Comparison of ENCODE assay signal across 41 mouse cellular contexts in the genomic region with DNA sequence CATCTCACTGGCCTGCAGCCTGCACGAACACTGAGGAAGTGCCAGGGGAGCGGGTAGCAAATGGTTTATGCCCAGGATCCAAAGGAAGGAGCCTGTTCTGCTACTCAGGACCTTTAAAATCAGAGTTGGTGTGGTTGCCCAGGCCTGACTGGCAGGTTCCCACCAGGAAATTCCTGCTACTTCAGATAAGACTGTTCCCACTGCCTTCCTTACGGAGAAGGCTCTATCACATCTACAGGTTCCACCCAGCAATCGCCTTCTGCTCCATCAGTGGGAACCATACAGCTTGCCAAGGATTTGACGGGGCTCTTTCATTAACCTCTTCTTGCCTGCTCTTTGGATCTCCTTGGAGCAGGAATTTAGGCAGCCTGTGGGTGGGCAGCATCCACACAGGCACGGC. TPM values are rescaled to one million over a fixed set of nuclear protein-coding genes. Genes with fewer than 3 reads are reported as not detected.
DNase-seq lines count a peak whose midpoint lies in the region; ATAC-seq and TF ChIP-seq lines count a peak whose summit lies in the region.
"Had no signal": no experiment of that assay in that cellular context is flagged by ENCODE, and none has a peak within 500 bp of the region (broad histone marks: within the 10 kb centered on the region; RNA-seq: fewer than 3 reads in every experiment).

No protein-coding gene starts in this region.

- no peak overlapping the region for H3K4me2 ChIP-seq in heart, postnatal 0 days (ENCODE audit: low read depth, low read length)
- H3K4me2 ChIP-seq: forebrain, embryonic 13.5 days; heart, embryonic 12.5 days; intestine, embryonic 15.5 days had no signal

- H3K9ac ChIP-seq in heart, postnatal 0 days (replicated peaks; ENCODE audit: low read depth, low read length), result no peak overlapping the region
- H3K9ac ChIP-seq: forebrain, embryonic 13.5 days; heart, embryonic 12.5 days; intestine, embryonic 15.5 days; liver, embryonic 14.5 days had no signal

- no peak; the same call in 1 of the 2 replicates for ATAC-seq in heart, postnatal 0 days (ENCODE audit: insufficient read depth, low read depth)
- ATAC-seq: forebrain, embryonic 13.5 days; hindbrain, embryonic 16.5 days; intestine, embryonic 15.5 days had no signal

- peak; percentile 12 for DNase-seq in heart, postnatal 0 days (ENCODE audit: low spot score)
- DNase-seq in heart, embryonic 10.5 days (ENCODE audit: low spot score), result no peak
- DNase-seq in lung, adult 18-20 months, result peak; percentile 73 to 81
- peak; percentile 76 for DNase-seq in lung, postnatal 10 days
- no peak for DNase-seq in natural killer cell, adult 2 months (ENCODE audit: low spot score in 2 of 2)
- DNase-seq in layer of hippocampus, adult 11-12 months (ENCODE audit: low spot score), result no peak
- no peak for DNase-seq in kidney, adult 8-10 months
- DNase-seq: adrenal gland, postnatal 10 days; B cell, adult 2 months; cerebellum, adult 9-10 months; gastrocnemius, postnatal 14 days; heart, adult 11 months; kidney, adult 2 months; kidney, postnatal 4 days; layer of hippocampus, adult 9-11 months; liver; midbrain, embryonic 14.5 days; right cerebral cortex, adult 18-20 months; right cerebral cortex, postnatal 4 days had no signal

- no peak overlapping the region for H3K4me3 ChIP-seq in heart, postnatal 0 days (ENCODE audit: low read depth, low read length)
- H3K4me3 ChIP-seq in heart, embryonic 10.5 days, result no peak overlapping the region
- peak overlapping the region; percentile 43 for H3K4me3 ChIP-seq in E14TG2a.4 (replicated peaks; ENCODE audit: low read length)
- H3K4me3 ChIP-seq: forebrain, embryonic 13.5 days; heart, embryonic 12.5 days; hindbrain, embryonic 10.5 days; intestine, embryonic 15.5 days had no signal

- no peak for TF ChIP-seq EP300 in heart, postnatal 0 days (IDR thresholded peaks at IDR 0.05; ENCODE audit: low read depth)

- no peak for TF ChIP-seq CTCF in heart, postnatal 0 days (IDR thresholded peaks at IDR 0.05; ENCODE audit: low read depth)
- TF ChIP-seq CTCF in E14TG2a.4 (conservative IDR thresholded peaks at IDR 0.05; ENCODE audit: low read length), result no peak

- no peaks in the 10 kb centered on the region for H3K36me3 ChIP-seq in heart, postnatal 0 days (replicated peaks; ENCODE audit: control insufficient read depth, insufficient read depth, low read length)
- H3K36me3 ChIP-seq in heart, embryonic 10.5 days, result no peaks in the 10 kb centered on the region
- no peaks in the 10 kb centered on the region for H3K36me3 ChIP-seq in E14TG2a.4 (ENCODE audit: insufficient read depth, low read length)
- H3K36me3 ChIP-seq: heart, embryonic 12.5 days; hindbrain, embryonic 10.5 days; intestine, embryonic 15.5 days had no signal

- no peak overlapping the region for H3K27ac ChIP-seq in heart, postnatal 0 days (ENCODE audit: low read depth)
- H3K27ac ChIP-seq in heart, embryonic 10.5 days, result no peak overlapping the region
- H3K27ac ChIP-seq: forebrain, embryonic 13.5 days; hindbrain, embryonic 10.5 days; intestine, embryonic 15.5 days; kidney, postnatal 0 days; liver, embryonic 14.5 days; macrophage had no signal

- no peaks in the 10 kb centered on the region for H3K9me3 ChIP-seq in heart, postnatal 0 days (replicated peaks; ENCODE audit: control insufficient read depth, low read length)
- no peaks in the 10 kb centered on the region for H3K9me3 ChIP-seq in heart, embryonic 10.5 days
- H3K9me3 ChIP-seq in E14TG2a.4 (ENCODE audit: low read length), result no peaks in the 10 kb centered on the region
- H3K9me3 ChIP-seq: forebrain, embryonic 13.5 days; heart, embryonic 12.5 days; hindbrain, embryonic 10.5 days; intestine, embryonic 15.5 days had no signal

- WGBS in heart, postnatal 0 days, result 48% methylated on average over 6 of the region's 6 CpGs
- 54% methylated on average over 6 of the region's 6 CpGs for WGBS in heart, embryonic 10.5 days

- no peaks in the 10 kb centered on the region for H3K27me3 ChIP-seq in heart, postnatal 0 days (ENCODE audit: control insufficient read depth, insufficient read depth, low read length)
- H3K27me3 ChIP-seq in heart, embryonic 10.5 days (ENCODE audit: insufficient read depth, poor library complexity, severe bottlenecking), result no peaks in the 10 kb centered on the region; the same call in 1 of the 2 replicates
- H3K27me3 ChIP-seq in E14TG2a.4 (ENCODE audit: insufficient read depth, low read length), result peaks cover 44% of the 10 kb centered on the region
- H3K27me3 ChIP-seq: forebrain, embryonic 13.5 days; intestine, embryonic 15.5 days had no signal

- H3K4me1 ChIP-seq in heart, postnatal 0 days (ENCODE audit: control insufficient read depth, insufficient read depth), result no peaks in the 10 kb centered on the region
- H3K4me1 ChIP-seq in heart, embryonic 10.5 days, result no peaks in the 10 kb centered on the region
- H3K4me1 ChIP-seq in E14TG2a.4 (replicated peaks; ENCODE audit: low read depth, low read length), result peaks cover 23% of the 10 kb centered on the region
- H3K4me1 ChIP-seq: forebrain, embryonic 13.5 days; intestine, embryonic 15.5 days had no signal

RNA-seq across cellular contexts. Expression of a gene that starts 7.0 kb away (rescaled TPM):
- not detected in 2 replicates for total RNA-seq in heart, postnatal 0 days (2014; rRNA removed; ENCODE audit: low replicate concordance)
- not detected in 2 replicates for polyA plus RNA-seq in heart, postnatal 0 days (2015; fragmentation: Nextera tagmentation; extraction: Ambion mirVana)
- not detected in 2 replicates for polyA plus RNA-seq in heart, embryonic 10.5 days (2016; fragmentation: Nextera tagmentation; extraction: Ambion mirVana)
- total RNA-seq: adrenal gland, postnatal 10 days; ES-E14; gastrocnemius, postnatal 14 days; heart, postnatal 10 days; left cerebral cortex, adult 18-20 months; left cerebral cortex, postnatal 14 days; megakaryocyte-erythroid progenitor cell, adult 5-6 weeks; neutrophil, adult 5-6 weeks had no signal
- polyA plus RNA-seq: embryonic facial prominence, embryonic 11.5 days; forebrain, embryonic 13.5 days; heart, embryonic 12.5 days; hindbrain, embryonic 10.5 days; hindbrain, embryonic 16.5 days; intestine, embryonic 15.5 days; kidney, postnatal 0 days; limb, embryonic 11.5 days; liver, embryonic 14.5 days; macrophage; neural tube, embryonic 11.5 days; spleen, adult 2 months; stomach, postnatal 0 days; thymus, postnatal 0 days; urinary bladder, adult 2 months had no signal

RNA-seq across cellular contexts. Expression of a gene that starts 19.7 kb away (rescaled TPM):
- 6.1 and 17.1 TPM in 2 replicates for total RNA-seq in heart, postnatal 0 days (2014; rRNA removed; ENCODE audit: low replicate concordance)
- polyA plus RNA-seq in heart, postnatal 0 days (2015; fragmentation: Nextera tagmentation; extraction: Ambion mirVana), result 3.3 and 3.7 TPM in 2 replicates
- 0.43 and 0.65 TPM in 2 replicates for polyA plus RNA-seq in heart, embryonic 10.5 days (2016; fragmentation: Nextera tagmentation; extraction: Ambion mirVana)

RNA-seq across cellular contexts. Expression of a gene that starts 20.5 kb away (rescaled TPM):
- total RNA-seq in heart, postnatal 0 days (2014; rRNA removed; ENCODE audit: low replicate concordance), result 0.97 TPM in 1 of 2 replicates, not detected in the other
- polyA plus RNA-seq in heart, postnatal 0 days (2015; fragmentation: Nextera tagmentation; extraction: Ambion mirVana), result 0.10 and 0.12 TPM in 2 replicates
- 0.43 and 0.72 TPM in 2 replicates for polyA plus RNA-seq in heart, embryonic 10.5 days (2016; fragmentation: Nextera tagmentation; extraction: Ambion mirVana)
- total RNA-seq: gastrocnemius, postnatal 14 days; megakaryocyte-erythroid progenitor cell, adult 5-6 weeks had no signal
- polyA plus RNA-seq: heart, embryonic 12.5 days; macrophage had no signal

RNA-seq across cellular contexts. Expression of a gene that starts 34.3 kb away (rescaled TPM):
- total RNA-seq in heart, postnatal 0 days (2014; rRNA removed; ENCODE audit: low replicate concordance), result 9.5 and 11.4 TPM in 2 replicates
- polyA plus RNA-seq in heart, postnatal 0 days (2015; fragmentation: Nextera tagmentation; extraction: Ambion mirVana), result 5.9 and 7.1 TPM in 2 replicates
- polyA plus RNA-seq in heart, embryonic 10.5 days (2016; fragmentation: Nextera tagmentation; extraction: Ambion mirVana), result 4.1 and 4.6 TPM in 2 replicates
- total RNA-seq: neutrophil, adult 5-6 weeks had no signal
- polyA plus RNA-seq: macrophage had no signal

RNA-seq across cellular contexts. Expression of a gene that starts 49.2 kb away (rescaled TPM):
- 49.5 and 65.0 TPM in 2 replicates for total RNA-seq in heart, postnatal 0 days (2014; rRNA removed; ENCODE audit: low replicate concordance)
- polyA plus RNA-seq in heart, postnatal 0 days (2015; fragmentation: Nextera tagmentation; extraction: Ambion mirVana), result 22.4 and 27.4 TPM in 2 replicates
- polyA plus RNA-seq in heart, embryonic 10.5 days (2016; fragmentation: Nextera tagmentation; extraction: Ambion mirVana), result 60.4 and 69.6 TPM in 2 replicates

Comparison
In these comparisons a context has a peak if more than half of its experiments do, and no peak if none do; other contexts are left out.
1. DNase-seq: peak in heart, postnatal 0 days (single experiment), lung, adult 18-20 months (2 of 2) and lung, postnatal 10 days (single experiment); none in heart, embryonic 10.5 days (single experiment), natural killer cell, adult 2 months (0 of 2), layer of hippocampus, adult 11-12 months (single experiment) and kidney, adult 8-10 months (0 of 2).